Mouse (Mus musculus) heart, embryonic 15.5 days (tissue): ENCODE results near the gene Rela. TPM values are rescaled to one million over a fixed set of nuclear protein-coding genes. Genes with fewer than 3 reads are reported as not detected.

Experiments used
- ATAC-seq: fragments of 200-750 bp; cut with Nextera tagmentation; replicated peaks from 2 replicates; pipeline ENCODE4 v1.8.0; 2017; ENCODE audit warnings: low read depth, moderate TSS enrichment; ENCODE audit not compliant: insufficient number of reproducible peaks, insufficient read depth, low FRiP score
- H3K27ac ChIP-seq: fragments of 300-500 bp; sonication (generic); 2 replicates; pipeline ENCODE4 v1.5.1; 2015; ENCODE audit warnings: mild to moderate bottlenecking, inconsistent platforms
- H3K27me3 ChIP-seq: fragments of 300-500 bp; sonication (generic); 2 replicates; pipeline ENCODE4 v1.6.1; 2015; ENCODE audit warnings: inconsistent platforms
- H3K36me3 ChIP-seq: fragments of 300-500 bp; sonication (generic); 2 replicates; pipeline ENCODE4 v1.6.1; 2015; ENCODE audit warnings: mild to moderate bottlenecking, inconsistent platforms
- H3K4me1 ChIP-seq: fragments of 300-500 bp; sonication (generic); replicated peaks from 2 replicates; pipeline ENCODE4 v1.6.1; 2015; ENCODE audit warnings: inconsistent platforms
- H3K4me2 ChIP-seq: fragments of 300-500 bp; sonication (generic); 2 replicates; pipeline ENCODE4 v1.6.1; 2015; ENCODE audit warnings: inconsistent platforms, mild to moderate bottlenecking, moderate library complexity
- H3K4me3 ChIP-seq: fragments of 300-500 bp; sonication (generic); 2 replicates; pipeline ENCODE4 v1.5.1; 2015; ENCODE audit warnings: mild to moderate bottlenecking, inconsistent platforms
- H3K9ac ChIP-seq: fragments of 300-500 bp; sonication (generic); 2 replicates; pipeline ENCODE4 v1.6.1; 2015; ENCODE audit warnings: mild to moderate bottlenecking, inconsistent platforms
- H3K9me3 ChIP-seq: fragments of 300-500 bp; sonication (generic); replicated peaks from 2 replicates; pipeline ENCODE4 v1.6.1; 2016; ENCODE audit warnings: inconsistent platforms
- WGBS: fragments of 180-500 bp; shearing (Covaris S2); methylation state at CpG from one replicate; pipeline ENCODE4 v1.1.7; 2015; ENCODE audit warnings: mixed read lengths; 5-methylcytosine and 5-hydroxymethylcytosine counted together
- polyA plus RNA-seq: library from polyadenylated mRNA; unstranded; fragments of >200 nt; fragmentation: Nextera tagmentation; extraction: Ambion mirVana; gene quantifications from 2 replicates; pipeline ENCODE4 v1.2.1, GENCODE M21; 2015

Gene Rela
- polyA plus RNA-seq, 1 experiment from 2014 or later, result 33.2 TPM

DNA sequence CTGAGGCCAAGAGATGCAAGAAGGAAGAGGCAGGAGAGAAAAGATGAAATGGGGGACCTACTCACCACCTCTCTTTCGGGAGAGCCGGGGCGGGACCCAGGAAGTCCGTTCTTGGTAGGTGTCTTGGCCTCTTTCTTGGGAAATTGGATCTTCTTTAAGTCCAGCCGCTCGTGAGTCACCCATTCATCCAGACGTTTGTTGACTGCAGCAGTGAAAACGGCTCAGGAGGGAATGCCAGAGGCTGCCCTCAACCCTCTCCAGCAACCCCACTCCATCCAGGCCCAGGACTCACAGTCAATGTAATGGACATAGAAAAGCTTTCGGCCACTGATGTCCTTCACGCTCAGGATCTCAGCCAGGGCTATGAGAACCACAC lies 28.1 kb upstream of the Rela start:
- Histone ChIP-seq H3K27me3 (no peaks in the 10 kb centered on the region; the same call in 1 of the 2 replicates), H3K9ac (peak overlapping the region; percentile 84), H3K4me3 (peak overlapping the region; percentile 85), H3K36me3 (peaks cover 47% of the 10 kb centered on the region), H3K4me2 (peak overlapping the region; percentile 80), H3K4me1 (peaks cover 16% of the 10 kb centered on the region), H3K27ac (peak overlapping the region; percentile 99), H3K9me3 (no peaks in the 10 kb centered on the region)
- 52% methylated on average over 10 of the region's 10 CpGs for WGBS
- no peak for ATAC-seq

DNA sequence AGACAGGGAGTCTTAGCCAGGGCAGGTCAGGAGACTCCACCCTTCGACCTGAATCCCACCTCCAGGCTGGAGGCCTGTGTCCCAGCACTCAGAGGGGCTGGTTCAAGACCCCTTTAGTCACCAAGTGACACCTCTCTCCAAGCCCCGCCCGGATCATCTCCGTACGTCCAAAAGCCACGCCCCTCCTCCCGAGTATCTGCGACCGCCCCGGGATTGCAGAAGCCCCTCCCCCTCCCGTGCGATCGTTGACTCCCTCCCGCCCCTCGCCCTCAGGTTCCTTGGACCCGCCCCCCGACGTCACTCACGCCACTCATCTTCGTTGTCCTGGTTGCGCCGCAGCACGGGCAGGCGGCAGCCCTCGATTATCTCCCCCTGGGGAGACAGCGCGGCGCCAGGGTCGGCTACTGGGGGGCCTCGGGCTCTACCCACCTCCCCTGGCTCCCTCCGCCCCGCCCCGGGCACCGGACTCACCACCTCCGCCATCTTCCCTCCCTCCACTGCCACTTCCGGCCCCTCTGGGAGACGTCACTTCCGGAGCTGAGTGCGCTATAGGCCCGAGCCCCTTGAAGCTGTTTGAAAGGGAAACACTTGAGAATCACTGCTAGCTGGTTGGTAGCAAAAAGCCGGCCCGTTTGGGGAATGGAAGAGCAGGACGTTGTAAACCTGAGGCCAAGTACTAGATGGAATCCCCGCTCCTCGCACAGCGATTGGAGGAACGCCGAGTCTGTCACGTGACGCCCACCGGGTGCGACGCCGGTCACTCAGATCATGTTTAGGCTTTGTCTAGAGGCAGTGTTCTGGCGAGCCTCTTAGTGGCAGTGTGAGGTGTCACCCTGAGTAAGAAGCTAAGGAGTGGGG lies 27.5 kb upstream of the Rela start, which contains the start of gene Kat5:
Kat5 (minus strand) TSS at position 691 of the 858 bp plus-strand sequence.
- Histone ChIP-seq H3K4me1 (peaks cover 16% of the 10 kb centered on the region), H3K27me3 (no peaks in the 10 kb centered on the region; the same call in 1 of the 2 replicates)
- ATAC-seq, result peak; percentile 91

DNA sequence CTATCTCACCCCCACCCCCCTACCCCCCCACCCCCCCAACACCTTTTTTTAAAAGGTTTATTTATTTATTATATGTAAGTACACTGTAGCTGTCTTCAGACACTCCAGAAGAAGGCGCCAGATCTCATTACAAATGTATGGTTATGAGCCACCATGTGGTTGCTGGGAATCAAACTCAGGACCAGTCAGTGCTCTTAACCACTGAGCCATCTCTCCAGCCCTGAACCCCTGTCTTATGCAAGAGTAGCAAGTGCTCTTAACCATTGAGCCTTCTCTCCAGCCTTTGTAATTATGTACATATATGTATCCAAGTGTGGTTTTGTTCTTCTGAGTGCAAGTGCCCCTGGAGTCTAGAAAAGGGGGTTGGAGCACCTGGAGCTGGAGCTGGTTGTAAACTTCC lies 25.3 kb upstream of the Rela start:
- H3K27ac ChIP-seq, result no peak overlapping the region
- WGBS, result 73% methylated on average over 1 of the region's 1 CpGs
- H3K36me3 ChIP-seq, result peaks cover 19% of the 10 kb centered on the region

More for the DNA sequence above, 27.5 kb upstream of the Rela start, which contains the start of gene Kat5:
- Histone ChIP-seq H3K9ac (peak within 1 kb of the TSS; percentile 84), H3K9me3 (no peaks in the 10 kb centered on the region), H3K4me2 (peak within 1 kb of the TSS; percentile 80), H3K27ac (peak within 1 kb of the TSS; percentile 99), H3K4me3 (peak within 1 kb of the TSS; percentile 85), H3K36me3 (peaks cover 41% of the 10 kb centered on the region)
- WGBS, result under 1% methylated on average over 48 of the region's 55 CpGs

DNA sequence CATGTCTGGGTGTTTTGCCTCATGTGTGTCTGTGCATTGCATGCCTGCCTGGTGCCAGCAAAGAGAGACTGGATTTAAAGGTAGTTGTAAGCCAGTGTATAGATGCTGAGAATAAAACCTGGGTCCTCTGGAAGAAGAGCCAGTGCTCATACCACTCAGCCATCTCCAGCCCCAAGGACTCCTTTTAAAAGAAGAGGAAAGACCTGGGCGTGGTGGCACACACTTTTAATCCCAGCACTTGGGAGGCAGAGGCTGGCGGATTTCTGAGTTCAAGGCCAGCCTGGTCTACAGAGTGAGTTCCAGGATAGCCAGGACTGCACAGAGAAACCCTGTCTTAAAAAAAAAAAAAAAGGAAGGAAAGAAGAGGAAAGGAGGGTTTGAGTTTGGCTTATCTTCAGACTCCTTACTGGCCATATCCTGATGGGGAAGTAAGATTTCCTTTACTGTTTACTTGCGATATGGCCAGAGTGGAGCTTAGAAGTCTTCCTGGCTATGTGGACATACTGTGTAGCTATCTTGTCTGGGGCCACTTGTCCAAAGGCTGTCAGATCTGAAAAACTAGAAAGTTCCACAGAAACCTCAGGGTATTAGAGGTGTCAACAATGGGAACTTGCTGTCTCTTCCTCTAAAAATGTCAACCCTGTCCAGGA lies 24.4 kb upstream of the Rela start:
- WGBS, result 53% methylated on average over 3 of the region's 3 CpGs
- H3K4me2 ChIP-seq, result no peak overlapping the region

More for the DNA sequence above, 25.3 kb upstream of the Rela start:
- H3K4me3 ChIP-seq, result no peak overlapping the region
- no peaks in the 10 kb centered on the region for H3K9me3 ChIP-seq
- no peak overlapping the region for H3K9ac ChIP-seq
- no peak for ATAC-seq
- H3K4me2 ChIP-seq, result no peak overlapping the region
- H3K27me3 ChIP-seq, result no peaks in the 10 kb centered on the region; the same call in 1 of the 2 replicates
- peaks cover 16% of the 10 kb centered on the region for H3K4me1 ChIP-seq

DNA sequence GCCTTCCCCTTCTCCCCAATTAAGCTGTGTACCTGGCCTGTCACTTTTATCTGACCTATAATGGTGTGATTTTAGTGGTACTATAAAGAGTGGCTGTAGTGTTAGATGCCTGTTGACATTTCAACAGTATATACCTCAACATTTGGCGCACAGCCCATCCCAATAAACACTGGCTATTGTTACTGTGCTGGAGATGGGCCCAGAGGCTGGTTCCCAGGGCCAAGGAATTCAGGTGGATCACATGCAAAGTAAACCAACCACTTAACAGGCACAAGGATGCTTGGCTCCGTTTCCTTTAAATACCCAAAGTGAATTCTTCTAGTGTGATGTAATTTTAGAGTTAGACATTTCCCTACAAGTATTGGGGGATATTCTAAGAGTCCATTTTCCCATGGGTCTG lies 22.3 kb upstream of the Rela start:
- Histone ChIP-seq H3K4me1 (peaks cover 6% of the 10 kb centered on the region), H3K27ac (no peak overlapping the region), H3K36me3 (no peaks in the 10 kb centered on the region), H3K27me3 (no peaks in the 10 kb centered on the region; the same call in 1 of the 2 replicates), H3K9ac (no peak overlapping the region), H3K4me2 (no peak overlapping the region), H3K9me3 (no peaks in the 10 kb centered on the region), H3K4me3 (no peak overlapping the region)
- no peak for ATAC-seq
- WGBS, result 56% methylated on average over 2 of the region's 2 CpGs

More for the DNA sequence above, 24.4 kb upstream of the Rela start:
- Histone ChIP-seq H3K36me3 (peaks cover 10% of the 10 kb centered on the region), H3K4me3 (no peak overlapping the region), H3K27ac (no peak overlapping the region), H3K9me3 (no peaks in the 10 kb centered on the region), H3K4me1 (peaks cover 16% of the 10 kb centered on the region), H3K9ac (no peak overlapping the region), H3K27me3 (no peaks in the 10 kb centered on the region; the same call in 1 of the 2 replicates)
- no peak for ATAC-seq

DNA sequence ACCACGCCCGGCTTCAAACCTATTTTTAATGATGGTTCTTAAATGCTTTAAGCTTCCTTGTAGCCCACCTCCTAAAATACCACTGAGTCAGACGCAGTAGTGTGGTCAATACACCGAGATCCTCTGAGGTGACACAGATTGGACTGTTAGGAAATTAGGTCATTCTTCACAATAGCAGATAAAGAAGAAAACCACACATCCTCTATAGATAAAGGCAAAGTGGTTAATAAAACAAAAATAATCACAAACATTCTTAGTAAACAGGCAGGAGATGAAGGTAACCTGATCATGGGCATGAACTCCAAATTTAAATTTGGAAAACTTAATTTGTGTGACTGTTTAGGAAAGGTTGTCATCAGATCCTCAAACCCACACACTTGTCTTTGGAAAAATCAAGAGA lies 17.3 kb upstream of the Rela start:
- H3K36me3 ChIP-seq, result no peaks in the 10 kb centered on the region
- H3K9ac ChIP-seq, result no peak overlapping the region
- no peak overlapping the region for H3K4me2 ChIP-seq
- H3K9me3 ChIP-seq, result no peaks in the 10 kb centered on the region
- H3K4me1 ChIP-seq, result no peaks in the 10 kb centered on the region
- WGBS, result 63% methylated on average over 4 of the region's 4 CpGs
- no peak overlapping the region for H3K27ac ChIP-seq
- ATAC-seq, result no peak
- H3K27me3 ChIP-seq, result no peaks in the 10 kb centered on the region
- H3K4me3 ChIP-seq, result no peak overlapping the region

DNA sequence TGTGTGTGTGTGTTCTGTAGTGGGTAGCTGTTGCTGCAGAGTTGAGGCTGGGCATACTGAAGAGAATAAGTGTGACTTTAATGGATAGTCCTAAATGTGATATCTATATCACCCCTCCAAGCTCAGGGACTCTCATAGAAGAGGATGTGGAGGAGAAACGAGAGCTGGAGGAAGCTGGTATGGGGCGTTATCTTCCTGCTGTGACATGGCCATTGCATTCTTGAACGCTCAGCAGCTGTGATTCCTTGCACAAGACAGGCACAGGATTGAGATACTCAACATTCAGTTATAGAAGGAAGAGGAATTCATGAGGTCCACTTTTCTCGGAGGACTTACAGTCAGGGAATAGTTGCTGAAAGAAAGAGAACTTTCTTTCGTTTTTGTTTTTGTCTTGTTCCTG lies 15.4 kb upstream of the Rela start:
- H3K4me2 ChIP-seq, result no peak overlapping the region
- H3K9ac ChIP-seq, result no peak overlapping the region
- H3K4me1 ChIP-seq, result no peaks in the 10 kb centered on the region
- WGBS, result 54% methylated on average over 5 of the region's 5 CpGs
- H3K27ac ChIP-seq, result no peak overlapping the region
- no peaks in the 10 kb centered on the region for H3K9me3 ChIP-seq
- H3K27me3 ChIP-seq, result no peaks in the 10 kb centered on the region
- no peak for ATAC-seq
- H3K36me3 ChIP-seq, result no peaks in the 10 kb centered on the region
- no peak overlapping the region for H3K4me3 ChIP-seq

DNA sequence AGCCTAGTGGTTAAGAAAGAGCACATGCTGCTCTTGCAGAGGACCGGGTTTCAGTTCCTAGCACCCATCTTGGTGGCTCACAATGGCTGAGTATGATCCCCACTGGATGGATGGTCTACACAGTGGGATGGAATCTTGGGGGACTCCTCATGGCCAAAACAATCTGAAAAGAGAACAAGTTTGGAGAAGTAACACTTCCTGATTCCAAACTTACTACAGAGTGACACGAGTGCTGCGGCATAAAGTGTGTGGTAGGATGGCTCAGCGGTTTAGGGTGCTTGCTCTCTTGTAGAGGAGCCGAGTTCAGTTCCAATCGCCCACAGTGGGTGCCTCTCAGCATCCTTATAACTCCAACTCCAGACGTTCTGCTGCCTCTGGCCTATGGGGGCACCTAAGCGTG lies 12.0 kb upstream of the Rela start:
- WGBS, result 88% methylated on average over 8 of the region's 8 CpGs
- H3K4me3 ChIP-seq, result no peak overlapping the region
- H3K36me3 ChIP-seq, result no peaks in the 10 kb centered on the region
- no peak overlapping the region for H3K27ac ChIP-seq
- H3K27me3 ChIP-seq, result no peaks in the 10 kb centered on the region
- no peaks in the 10 kb centered on the region for H3K9me3 ChIP-seq
- H3K4me2 ChIP-seq, result no peak overlapping the region
- no peak for ATAC-seq
- no peaks in the 10 kb centered on the region for H3K4me1 ChIP-seq
- no peak overlapping the region for H3K9ac ChIP-seq

DNA sequence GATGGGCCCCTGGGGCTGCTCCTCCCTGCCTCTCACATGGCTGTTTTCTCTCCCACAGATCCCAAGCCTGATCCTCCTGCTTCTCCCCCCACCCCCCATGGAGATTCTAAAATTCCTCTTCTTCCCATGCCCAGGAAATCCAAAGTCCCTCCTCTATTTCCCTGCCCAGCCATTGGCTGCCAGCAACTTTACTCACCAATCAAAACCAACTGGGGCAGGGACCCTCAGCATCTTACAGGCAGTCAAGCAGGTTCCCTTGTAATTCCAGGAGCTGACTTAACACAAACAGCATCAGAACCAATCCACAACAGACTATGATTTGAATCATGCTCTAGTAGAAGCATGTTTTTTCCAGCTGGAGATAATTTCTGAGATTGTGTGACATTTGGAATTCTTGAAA lies 7.4 kb upstream of the Rela start:
- no peak overlapping the region for H3K27ac ChIP-seq
- no peak for ATAC-seq
- no peaks in the 10 kb centered on the region for H3K27me3 ChIP-seq
- no peak overlapping the region for H3K4me2 ChIP-seq
- H3K4me3 ChIP-seq, result no peak overlapping the region
- H3K4me1 ChIP-seq, result no peaks in the 10 kb centered on the region
- H3K36me3 ChIP-seq, result no peaks in the 10 kb centered on the region
- no peak overlapping the region for H3K9ac ChIP-seq
- no peaks in the 10 kb centered on the region for H3K9me3 ChIP-seq

DNA sequence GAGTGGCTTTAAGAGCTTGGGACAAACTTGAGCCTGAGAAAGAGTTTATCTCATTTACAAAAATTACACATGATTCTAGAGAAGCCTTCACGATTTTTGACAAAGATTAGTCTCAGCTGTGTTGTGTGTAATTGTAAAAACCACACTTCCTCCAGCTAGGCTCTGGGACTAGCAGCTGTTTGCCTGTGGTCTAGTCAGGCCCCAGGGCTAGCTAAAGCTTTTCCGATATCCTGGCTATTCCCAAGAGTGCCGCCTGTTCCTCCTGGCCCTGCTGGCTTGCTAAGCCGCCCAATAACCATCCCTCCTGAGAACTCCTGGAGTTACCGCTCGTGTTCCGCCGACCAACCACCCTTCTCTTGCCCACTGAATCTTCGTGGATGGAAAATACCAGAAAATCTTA lies 5.2 kb upstream of the Rela start:
- WGBS, result 72% methylated on average over 9 of the region's 9 CpGs

DNA sequence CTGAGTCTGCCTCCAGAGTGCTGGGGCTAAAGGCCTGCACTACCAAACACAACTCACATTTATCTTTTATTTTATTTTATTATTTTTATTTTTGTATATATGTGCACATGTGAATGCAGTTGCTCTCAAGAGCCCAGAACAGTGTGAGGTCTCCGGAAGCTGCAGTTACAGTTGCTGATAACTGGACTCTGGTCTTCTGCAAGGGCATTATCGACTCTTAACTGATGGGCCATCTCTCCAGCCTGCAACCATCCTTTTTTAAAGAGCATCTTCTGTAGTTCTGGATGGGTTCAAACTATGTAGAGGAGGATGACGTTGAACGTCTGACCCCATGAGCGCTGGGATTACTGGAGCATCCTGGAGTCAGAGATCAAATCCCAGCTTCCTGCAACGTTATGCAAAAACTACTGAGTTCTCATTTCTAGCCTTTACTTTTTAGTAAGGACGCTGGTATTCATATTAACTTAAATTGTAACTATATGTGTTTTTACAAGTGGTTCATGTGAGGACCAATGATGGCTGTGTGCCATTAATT lies 1.2 kb upstream of the Rela start:
- no peak for ATAC-seq
- Histone ChIP-seq H3K4me2 (peak overlapping the region; percentile 84), H3K4me1 (peaks cover 41% of the 10 kb centered on the region), H3K36me3 (peaks cover 18% of the 10 kb centered on the region), H3K27me3 (no peaks in the 10 kb centered on the region), H3K9ac (peak overlapping the region; percentile 89; the same call in 1 of the 2 replicates), H3K4me3 (no peak overlapping the region), H3K27ac (peak overlapping the region; percentile 93), H3K9me3 (no peaks in the 10 kb centered on the region)
- 67% methylated on average over 7 of the region's 7 CpGs for WGBS

More for the DNA sequence above, 5.2 kb upstream of the Rela start:
- Histone ChIP-seq H3K9ac (no peak overlapping the region), H3K27ac (no peak overlapping the region), H3K4me1 (peaks cover 11% of the 10 kb centered on the region), H3K4me2 (no peak overlapping the region), H3K36me3 (no peaks in the 10 kb centered on the region), H3K4me3 (no peak overlapping the region), H3K27me3 (no peaks in the 10 kb centered on the region), H3K9me3 (no peaks in the 10 kb centered on the region)
- no peak for ATAC-seq
